Mouse (Mus musculus): ENCODE data around the gene Fgfr2. TPM values are rescaled to one million over a fixed set of nuclear protein-coding genes. Genes with fewer than 3 reads are reported as not detected.

The Fgfr2 gene
- polyA plus RNA-seq, 1 experiment from 2014 or later: 133 TPM

GRCm38 (mm10) chr7:132013970-132014369 is 1109.2 kb downstream of the Fgfr2 start:
- no peak overlapping the region for H3K27ac ChIP-seq (ENCODE audit: low read depth, low read length)
- H3K9me3 ChIP-seq (ENCODE audit: control insufficient read depth, low read length): no peaks in the 10 kb centered on the region
- no peak overlapping the region for H3K9ac ChIP-seq (ENCODE audit: low read depth, low read length)
- H3K4me3 ChIP-seq (ENCODE audit: low read length): no peak overlapping the region
- WGBS: 81% methylated on average over 5 of the region's 5 CpGs
- no peak for ATAC-seq (ENCODE audit: low FRiP score, low TSS enrichment)
- H3K27me3 ChIP-seq (ENCODE audit: control insufficient read depth, insufficient read depth, low read length): no peaks in the 10 kb centered on the region
- H3K4me1 ChIP-seq (ENCODE audit: control insufficient read depth, insufficient read depth, low read length): no peaks in the 10 kb centered on the region
- no peaks in the 10 kb centered on the region for H3K36me3 ChIP-seq (ENCODE audit: control insufficient read depth, insufficient read depth, low read length)
- no peak overlapping the region for H3K4me2 ChIP-seq (replicated peaks; ENCODE audit: low read depth, low read length)

- no peaks in the 10 kb centered on the region for H3K36me3 ChIP-seq (ENCODE audit: control insufficient read depth, insufficient read depth, low read length)
- no peak overlapping the region for H3K9ac ChIP-seq (ENCODE audit: low read depth, low read length)
- H3K27me3 ChIP-seq (ENCODE audit: control insufficient read depth, insufficient read depth, low read length): no peaks in the 10 kb centered on the region
- 25% methylated on average over 1 of the region's 1 CpGs for WGBS
- no peaks in the 10 kb centered on the region for H3K9me3 ChIP-seq (ENCODE audit: control insufficient read depth, low read length)
- H3K27ac ChIP-seq (ENCODE audit: low read depth, low read length): no peak overlapping the region
- H3K4me2 ChIP-seq (replicated peaks; ENCODE audit: low read depth, low read length): no peak overlapping the region
- ATAC-seq (ENCODE audit: low FRiP score, low TSS enrichment): no peak
- no peaks in the 10 kb centered on the region for H3K4me1 ChIP-seq (ENCODE audit: control insufficient read depth, insufficient read depth, low read length)
- no peak overlapping the region for H3K4me3 ChIP-seq (ENCODE audit: low read length)
Observed at GRCm38 (mm10) chr7:132012969-132013679, 1110.0 kb downstream of the Fgfr2 start.

GRCm38 (mm10) chr7:132009002-132009401 is 1114.1 kb downstream of the Fgfr2 start:
- Histone ChIP-seq H3K9me3 (ENCODE audit: control insufficient read depth, low read length) (no peaks in the 10 kb centered on the region), H3K27ac (ENCODE audit: low read depth, low read length) (no peak overlapping the region), H3K27me3 (ENCODE audit: control insufficient read depth, insufficient read depth, low read length) (no peaks in the 10 kb centered on the region), H3K4me2 (replicated peaks; ENCODE audit: low read depth, low read length) (no peak overlapping the region), H3K4me3 (ENCODE audit: low read length) (no peak overlapping the region), H3K36me3 (ENCODE audit: control insufficient read depth, insufficient read depth, low read length) (no peaks in the 10 kb centered on the region), H3K9ac (ENCODE audit: low read depth, low read length) (no peak overlapping the region), H3K4me1 (ENCODE audit: control insufficient read depth, insufficient read depth, low read length) (no peaks in the 10 kb centered on the region)
- WGBS: 61% methylated on average over 7 of the region's 7 CpGs
- no peak for ATAC-seq (ENCODE audit: low FRiP score, low TSS enrichment)

GRCm38 (mm10) chr7:132005996-132006696 is 1117.0 kb downstream of the Fgfr2 start:
- ATAC-seq (ENCODE audit: low FRiP score, low TSS enrichment): no peak
- Histone ChIP-seq H3K9ac (ENCODE audit: low read depth, low read length) (no peak overlapping the region), H3K27me3 (ENCODE audit: control insufficient read depth, insufficient read depth, low read length) (no peaks in the 10 kb centered on the region), H3K4me3 (ENCODE audit: low read length) (no peak overlapping the region), H3K27ac (ENCODE audit: low read depth, low read length) (no peak overlapping the region), H3K9me3 (ENCODE audit: control insufficient read depth, low read length) (no peaks in the 10 kb centered on the region), H3K36me3 (ENCODE audit: control insufficient read depth, insufficient read depth, low read length) (no peaks in the 10 kb centered on the region), H3K4me2 (replicated peaks; ENCODE audit: low read depth, low read length) (no peak overlapping the region), H3K4me1 (ENCODE audit: control insufficient read depth, insufficient read depth, low read length) (no peaks in the 10 kb centered on the region)
- WGBS: 72% methylated on average over 14 of the region's 14 CpGs

GRCm38 (mm10) chr7:131992873-131993272 is 1130.3 kb downstream of the Fgfr2 start:
- Histone ChIP-seq H3K4me3 (ENCODE audit: low read length) (no peak overlapping the region), H3K9ac (ENCODE audit: low read depth, low read length) (no peak overlapping the region), H3K4me1 (ENCODE audit: control insufficient read depth, insufficient read depth, low read length) (no peaks in the 10 kb centered on the region), H3K4me2 (replicated peaks; ENCODE audit: low read depth, low read length) (no peak overlapping the region), H3K27ac (ENCODE audit: low read depth, low read length) (no peak overlapping the region), H3K9me3 (ENCODE audit: control insufficient read depth, low read length) (no peaks in the 10 kb centered on the region), H3K36me3 (ENCODE audit: control insufficient read depth, insufficient read depth, low read length) (no peaks in the 10 kb centered on the region), H3K27me3 (ENCODE audit: control insufficient read depth, insufficient read depth, low read length) (no peaks in the 10 kb centered on the region)
- no peak for ATAC-seq (ENCODE audit: low FRiP score, low TSS enrichment)
- WGBS: 71% methylated on average over 3 of the region's 3 CpGs

GRCm38 (mm10) chr7:131992226-131992625 is 1130.9 kb downstream of the Fgfr2 start:
- Histone ChIP-seq H3K36me3 (ENCODE audit: control insufficient read depth, insufficient read depth, low read length) (no peaks in the 10 kb centered on the region), H3K27ac (ENCODE audit: low read depth, low read length) (no peak overlapping the region), H3K9me3 (ENCODE audit: control insufficient read depth, low read length) (no peaks in the 10 kb centered on the region), H3K9ac (ENCODE audit: low read depth, low read length) (no peak overlapping the region), H3K4me3 (ENCODE audit: low read length) (no peak overlapping the region), H3K4me2 (replicated peaks; ENCODE audit: low read depth, low read length) (no peak overlapping the region), H3K4me1 (ENCODE audit: control insufficient read depth, insufficient read depth, low read length) (no peaks in the 10 kb centered on the region), H3K27me3 (ENCODE audit: control insufficient read depth, insufficient read depth, low read length) (no peaks in the 10 kb centered on the region)
- WGBS: 48% methylated on average over 1 of the region's 1 CpGs
- no peak for ATAC-seq (ENCODE audit: low FRiP score, low TSS enrichment)

GRCm38 (mm10) chr7:131989056-131989455 is 1134.1 kb downstream of the Fgfr2 start:
- Histone ChIP-seq H3K9ac (ENCODE audit: low read depth, low read length) (no peak overlapping the region), H3K9me3 (ENCODE audit: control insufficient read depth, low read length) (no peaks in the 10 kb centered on the region), H3K36me3 (ENCODE audit: control insufficient read depth, insufficient read depth, low read length) (no peaks in the 10 kb centered on the region), H3K4me3 (ENCODE audit: low read length) (no peak overlapping the region), H3K4me1 (ENCODE audit: control insufficient read depth, insufficient read depth, low read length) (no peaks in the 10 kb centered on the region), H3K27ac (ENCODE audit: low read depth, low read length) (no peak overlapping the region), H3K27me3 (ENCODE audit: control insufficient read depth, insufficient read depth, low read length) (no peaks in the 10 kb centered on the region), H3K4me2 (replicated peaks; ENCODE audit: low read depth, low read length) (no peak overlapping the region)
- no peak for ATAC-seq (ENCODE audit: low FRiP score, low TSS enrichment)
- 16% methylated on average over 6 of the region's 6 CpGs for WGBS

GRCm38 (mm10) chr7:131978609-131979008 is 1144.5 kb downstream of the Fgfr2 start:
- no peak overlapping the region for H3K4me3 ChIP-seq (ENCODE audit: low read length)
- WGBS: 60% methylated on average over 11 of the region's 11 CpGs
- no peaks in the 10 kb centered on the region for H3K36me3 ChIP-seq (ENCODE audit: control insufficient read depth, insufficient read depth, low read length)
- ATAC-seq (ENCODE audit: low FRiP score, low TSS enrichment): no peak
- no peaks in the 10 kb centered on the region for H3K9me3 ChIP-seq (ENCODE audit: control insufficient read depth, low read length)
- no peaks in the 10 kb centered on the region for H3K27me3 ChIP-seq (ENCODE audit: control insufficient read depth, insufficient read depth, low read length)
- H3K4me2 ChIP-seq (replicated peaks; ENCODE audit: low read depth, low read length): no peak overlapping the region
- H3K9ac ChIP-seq (ENCODE audit: low read depth, low read length): no peak overlapping the region
- H3K27ac ChIP-seq (ENCODE audit: low read depth, low read length): no peak overlapping the region
- no peaks in the 10 kb centered on the region for H3K4me1 ChIP-seq (ENCODE audit: control insufficient read depth, insufficient read depth, low read length)

GRCm38 (mm10) chr7:131975867-131976266 is 1147.3 kb downstream of the Fgfr2 start:
- WGBS: 75% methylated on average over 6 of the region's 6 CpGs
- Histone ChIP-seq H3K27ac (ENCODE audit: low read depth, low read length) (no peak overlapping the region), H3K4me2 (replicated peaks; ENCODE audit: low read depth, low read length) (no peak overlapping the region), H3K9ac (ENCODE audit: low read depth, low read length) (no peak overlapping the region), H3K4me3 (ENCODE audit: low read length) (no peak overlapping the region), H3K9me3 (ENCODE audit: control insufficient read depth, low read length) (no peaks in the 10 kb centered on the region), H3K36me3 (ENCODE audit: control insufficient read depth, insufficient read depth, low read length) (no peaks in the 10 kb centered on the region), H3K4me1 (ENCODE audit: control insufficient read depth, insufficient read depth, low read length) (no peaks in the 10 kb centered on the region), H3K27me3 (ENCODE audit: control insufficient read depth, insufficient read depth, low read length) (no peaks in the 10 kb centered on the region)
- no peak for ATAC-seq (ENCODE audit: low FRiP score, low TSS enrichment)

Measured in kidney, embryonic 14.5 days (tissue).